Mouse (Mus musculus) kidney, adult 2 months (tissue): ENCODE data around the gene Snrnp48.

Experiments
- CTCF ChIP-seq: fragments of 200-500 bp; conservative IDR thresholded peaks from 2 replicates; pipeline ENCODE4 v1.5.1; 2011; ENCODE audit warnings: low read depth, mild to moderate bottlenecking, control low read depth, low read length, moderate library complexity, mixed read lengths; ENCODE audit not compliant: insufficient read depth, insufficient read length
- POLR2A ChIP-seq: fragments of 200-500 bp; IDR thresholded peaks from one replicate; pipeline ENCODE4 v1.6.1; 2011; ENCODE audit warnings: low read depth, low read length, control low read depth

GRCm38 (mm10) chr13:38218686-38219085 is 13.9 kb downstream of the Snrnp48 start:
- TF ChIP-seq CTCF (no peak), POLR2A (no peak)
